Mouse (Mus musculus) limb, embryonic 14.5 days (tissue): ENCODE measurements around the gene Selenoi. TPM values are rescaled to one million over a fixed set of nuclear protein-coding genes. Genes with fewer than 3 reads are reported as not detected.
"Not testable (repeated sequence)": the region's sequence is repeated elsewhere in the genome, so short reads cannot be mapped to it uniquely, and the experiment has no call there.

ENCODE experiments used
- ATAC-seq: fragments of 200-750 bp; cut with Nextera tagmentation; 2 replicates; pipeline ENCODE4 v1.8.0; 2017; ENCODE audit warnings: low read depth, moderate number of reproducible peaks, moderate TSS enrichment; ENCODE audit not compliant: low FRiP score
- DNase-seq: peaks from one replicate; pipeline ENCODE4 v3.0.0-alpha.2; 2015; ENCODE audit warnings: low spot score
- H3K27ac ChIP-seq: fragments of 300-500 bp; sonication (generic); replicated peaks from 2 replicates; pipeline ENCODE4 v1.5.1; 2014; ENCODE audit warnings: low read depth, mild to moderate bottlenecking, low read length, moderate library complexity, mixed read lengths
- H3K27me3 ChIP-seq: fragments of 300-500 bp; sonication (generic); 2 replicates; pipeline ENCODE4 v1.6.1; 2014; ENCODE audit warnings: low read length, mixed read lengths; ENCODE audit not compliant: control insufficient read depth, insufficient read depth
- H3K36me3 ChIP-seq: fragments of 300-500 bp; sonication (generic); 2 replicates; pipeline ENCODE4 v1.6.1; 2014; ENCODE audit warnings: mild to moderate bottlenecking, low read length, moderate library complexity, mixed read lengths; ENCODE audit not compliant: control insufficient read depth, insufficient read depth
- H3K4me1 ChIP-seq: fragments of 300-500 bp; sonication (generic); 2 replicates; pipeline ENCODE4 v1.6.1; 2014; ENCODE audit warnings: antibody characterized with exemption, low read length, mixed read lengths; ENCODE audit not compliant: control insufficient read depth, insufficient read depth
- H3K4me2 ChIP-seq: fragments of 300-500 bp; sonication (generic); replicated peaks from 2 replicates; pipeline ENCODE4 v1.6.1; 2014; ENCODE audit warnings: low read depth, mild to moderate bottlenecking, low read length, moderate library complexity; ENCODE audit not compliant: severe bottlenecking
- H3K4me3 ChIP-seq: fragments of 300-500 bp; sonication (generic); replicated peaks from 2 replicates; pipeline ENCODE4 v1.5.1; 2014; ENCODE audit warnings: low read length
- H3K9ac ChIP-seq: fragments of 300-500 bp; sonication (generic); 2 replicates; pipeline ENCODE4 v1.6.1; 2014; ENCODE audit warnings: mild to moderate bottlenecking, low read depth, low read length, moderate library complexity; ENCODE audit not compliant: severe bottlenecking
- H3K9me3 ChIP-seq: fragments of 300-500 bp; sonication (generic); 2 replicates; pipeline ENCODE4 v1.6.1; 2016; ENCODE audit warnings: low read length; ENCODE audit not compliant: control insufficient read depth
- POLR2A ChIP-seq: fragments of 200-500 bp; IDR thresholded peaks from 2 replicates; pipeline ENCODE4 v1.8.0; 2012; ENCODE audit warnings: inconsistent platforms, mild to moderate bottlenecking, moderate library complexity, borderline replicate concordance; ENCODE audit not compliant: insufficient read depth, insufficient read length; ENCODE audit errors: extremely low read depth
- WGBS: fragments of 180-500 bp; shearing (Covaris S2); extraction: QIAGEN DNeasy Blood & Tissue Kit; methylation state at CpG from one replicate; pipeline ENCODE4 v1.1.7; 2014; 5-methylcytosine and 5-hydroxymethylcytosine counted together
- polyA plus RNA-seq, 2 experiments: library from polyadenylated mRNA; depleted of rRNA in 1 of 2; stranded (reverse) in 1 of 2; unstranded in 1 of 2; fragments of >200 nt; fragmentation: Nextera tagmentation in 1 of 2; extraction: Ambion mirVana in 1 of 2; gene quantifications; 2 replicates each; pipeline versions ENCODE4 v1.2.1 to v1.2.3; 2012 to 2014

Selenoi gene
- polyA plus RNA-seq, 2 experiments = 21.7 to 34.3 TPM

GRCm38 (mm10) chr5:30205493-30205892 lies 26.9 kb upstream of the Selenoi start, which contains the start of gene Adgrf3:
Gene Adgrf3, minus strand, starts transcription at chr5:30205722.
- no peak within 1 kb of the TSS for H3K4me2 ChIP-seq
- no peaks in the 10 kb centered on the region for H3K9me3 ChIP-seq
- 12% methylated on average over 5 of the region's 5 CpGs for WGBS
- DNase-seq (no peak), ATAC-seq (no peak)
- no peaks in the 10 kb centered on the region for H3K4me1 ChIP-seq
- H3K27ac ChIP-seq = no peak within 1 kb of the TSS
- no peaks in the 10 kb centered on the region for H3K27me3 ChIP-seq
- no peak for TF ChIP-seq POLR2A
- no peak within 1 kb of the TSS for H3K4me3 ChIP-seq
- no peaks in the 10 kb centered on the region for H3K36me3 ChIP-seq
- no peak within 1 kb of the TSS for H3K9ac ChIP-seq

GRCm38 (mm10) chr5:30207276-30207675 lies 25.1 kb upstream of the Selenoi start:
- H3K4me1 ChIP-seq = no peaks in the 10 kb centered on the region
- no peaks in the 10 kb centered on the region for H3K27me3 ChIP-seq
- no peak overlapping the region for H3K9ac ChIP-seq
- H3K27ac ChIP-seq = no peak overlapping the region
- H3K4me3 ChIP-seq = no peak overlapping the region
- ATAC-seq (no peak), DNase-seq (no peak)
- no peak overlapping the region for H3K4me2 ChIP-seq
- H3K36me3 ChIP-seq = no peaks in the 10 kb centered on the region
- TF ChIP-seq POLR2A = no peak
- WGBS = 65% methylated on average over 6 of the region's 6 CpGs
- no peaks in the 10 kb centered on the region for H3K9me3 ChIP-seq

GRCm38 (mm10) chr5:30210758-30211157 lies 21.6 kb upstream of the Selenoi start:
- not testable (repeated sequence) for H3K27ac ChIP-seq, H3K4me1 ChIP-seq, H3K9me3 ChIP-seq, DNase-seq, H3K9ac ChIP-seq, H3K4me2 ChIP-seq, H3K27me3 ChIP-seq, H3K4me3 ChIP-seq, H3K36me3 ChIP-seq, ATAC-seq
- 93% methylated on average over 5 of the region's 5 CpGs for WGBS

DNA sequence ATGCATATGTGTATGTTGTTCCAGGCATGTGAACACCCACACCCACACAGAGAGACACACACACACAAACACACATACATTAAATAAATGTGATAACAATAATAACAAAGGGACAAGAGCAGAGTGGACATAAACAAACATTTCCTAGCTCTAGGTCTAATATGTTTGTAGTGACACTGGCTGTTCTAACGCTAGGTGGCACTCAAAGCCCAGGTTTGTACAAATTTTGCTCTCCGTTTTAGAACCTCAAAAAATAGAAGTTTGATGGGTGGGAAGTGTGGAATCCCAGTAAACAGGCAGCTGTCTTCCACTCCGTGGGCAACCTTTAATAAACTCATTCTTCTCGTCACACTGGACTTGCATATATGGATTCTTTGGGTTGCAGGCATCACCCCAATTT lies 17.5 kb upstream of the Selenoi start:
- H3K27ac ChIP-seq = no peak overlapping the region
- no peaks in the 10 kb centered on the region for H3K36me3 ChIP-seq
- no peak overlapping the region for H3K9ac ChIP-seq
- DNase-seq (peak; percentile 65), ATAC-seq (no peak)
- H3K4me2 ChIP-seq = no peak overlapping the region
- 12% methylated on average over 4 of the region's 4 CpGs for WGBS
- H3K4me3 ChIP-seq = no peak overlapping the region
- H3K4me1 ChIP-seq = no peaks in the 10 kb centered on the region
- TF ChIP-seq POLR2A = no peak
- no peaks in the 10 kb centered on the region for H3K9me3 ChIP-seq
- no peaks in the 10 kb centered on the region for H3K27me3 ChIP-seq

DNA sequence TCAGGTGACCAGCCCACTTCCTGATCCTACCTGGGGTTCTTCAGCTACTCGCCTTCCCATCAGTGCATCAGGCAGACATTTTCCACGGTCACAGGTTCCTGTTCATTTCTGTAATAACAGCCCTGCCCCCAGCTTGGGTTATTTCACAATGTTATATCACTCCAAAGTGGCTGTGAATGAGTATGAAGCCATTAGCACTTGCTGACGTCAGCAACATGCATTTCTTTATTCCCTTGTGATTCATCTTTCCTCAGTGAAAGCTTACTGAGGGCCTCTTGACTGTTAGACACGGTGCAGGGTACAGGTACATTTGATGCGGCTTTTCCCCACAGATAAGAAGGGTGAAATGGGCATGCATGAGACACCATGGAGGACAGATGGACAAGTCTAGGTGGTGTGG lies 16.4 kb upstream of the Selenoi start:
- no peak for DNase-seq
- Histone ChIP-seq H3K36me3 (no peaks in the 10 kb centered on the region), H3K9me3 (no peaks in the 10 kb centered on the region), H3K4me3 (no peak overlapping the region), H3K4me2 (no peak overlapping the region), H3K27me3 (no peaks in the 10 kb centered on the region), H3K27ac (no peak overlapping the region), H3K9ac (no peak overlapping the region), H3K4me1 (no peaks in the 10 kb centered on the region)
- no peak for TF ChIP-seq POLR2A
- ATAC-seq = no peak
- WGBS = 72% methylated on average over 5 of the region's 5 CpGs

GRCm38 (mm10) chr5:30219715-30220114 lies 12.7 kb upstream of the Selenoi start:
- WGBS = 90% methylated on average over 2 of the region's 2 CpGs
- H3K9me3 ChIP-seq = no peaks in the 10 kb centered on the region
- no peak overlapping the region for H3K27ac ChIP-seq
- DNase-seq (no peak), ATAC-seq (no peak)
- H3K9ac ChIP-seq = no peak overlapping the region
- H3K4me2 ChIP-seq = no peak overlapping the region
- no peak for TF ChIP-seq POLR2A
- H3K27me3 ChIP-seq = no peaks in the 10 kb centered on the region
- H3K4me1 ChIP-seq = no peaks in the 10 kb centered on the region
- no peaks in the 10 kb centered on the region for H3K36me3 ChIP-seq
- no peak overlapping the region for H3K4me3 ChIP-seq
